Mouse (Mus musculus) 3T3-L1 (cell line): ENCODE results near the gene Snrpa.

Experiments used
- DNase-seq: peaks from one replicate; pipeline ENCODE4 v3.0.0-alpha.2; 2015; ENCODE audit warnings: low read depth, low spot score

The Snrpa gene

DNA sequence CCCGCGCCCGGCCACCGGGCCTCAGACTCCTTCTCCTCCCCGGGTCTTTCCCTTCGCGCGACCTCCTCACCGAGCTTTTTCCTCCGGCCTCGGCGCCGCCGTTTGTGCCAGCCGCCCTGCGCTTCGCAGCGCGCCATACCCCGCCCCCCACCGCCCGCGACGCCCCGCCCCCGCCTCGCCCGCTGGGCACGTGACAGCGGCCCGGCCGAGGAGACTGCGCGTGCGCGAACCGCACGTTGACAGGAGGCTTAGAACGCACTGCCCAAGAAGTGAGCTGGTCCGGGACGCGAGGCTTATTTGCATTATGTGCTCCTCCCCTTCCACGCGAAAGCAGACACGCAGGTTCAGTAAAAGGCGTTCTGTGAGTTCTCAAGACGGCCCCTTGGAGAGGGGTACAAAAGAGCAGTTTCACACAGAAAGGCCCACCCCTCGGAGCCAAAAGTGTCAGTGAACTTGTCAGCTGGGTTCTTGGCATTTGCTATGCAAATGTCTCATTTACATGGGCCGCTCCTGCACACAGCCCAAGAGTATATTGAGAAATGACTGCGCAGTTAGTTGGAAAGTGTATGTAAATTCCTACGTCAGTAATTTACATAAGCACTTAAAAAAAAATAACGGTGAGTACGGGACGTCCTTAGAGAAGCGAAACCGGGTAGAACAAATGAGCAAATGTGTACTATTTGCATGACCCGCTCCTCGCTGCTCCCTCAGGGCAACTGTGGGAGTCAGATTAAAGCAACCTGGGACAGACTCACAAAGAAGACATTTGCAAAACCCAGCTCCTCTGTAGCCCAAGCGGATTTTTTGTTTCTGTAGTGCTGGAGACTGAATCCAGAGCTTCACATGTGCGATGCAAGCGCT lies 29.2 kb downstream of the Snrpa start, which contains the start of gene Egln2:
Gene Egln2 (minus strand): TSS at position 189 of the 861 bp plus-strand sequence.
- peak; percentile 85 for DNase-seq

DNA sequence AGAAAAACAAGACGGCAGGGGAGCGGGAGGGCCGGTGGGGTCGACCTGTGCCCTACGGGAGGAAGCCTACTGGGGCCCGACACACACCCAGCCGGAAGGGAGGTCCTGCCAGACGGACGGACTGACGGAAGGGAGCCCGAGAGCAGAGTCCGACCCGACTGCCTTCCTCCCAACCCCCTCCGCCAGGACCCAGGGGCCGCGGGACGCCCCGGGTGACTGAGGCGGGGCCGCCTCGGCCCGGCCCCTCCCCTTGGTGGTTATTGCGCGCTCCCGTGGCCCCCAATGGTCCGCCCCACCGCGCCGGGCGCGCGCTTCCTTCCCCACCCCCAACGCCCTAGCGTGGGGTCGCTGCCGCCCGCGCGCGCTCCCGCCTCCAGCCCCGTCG lies 29.9 kb downstream of the Snrpa start:
- DNase-seq = peak; percentile 72

DNA sequence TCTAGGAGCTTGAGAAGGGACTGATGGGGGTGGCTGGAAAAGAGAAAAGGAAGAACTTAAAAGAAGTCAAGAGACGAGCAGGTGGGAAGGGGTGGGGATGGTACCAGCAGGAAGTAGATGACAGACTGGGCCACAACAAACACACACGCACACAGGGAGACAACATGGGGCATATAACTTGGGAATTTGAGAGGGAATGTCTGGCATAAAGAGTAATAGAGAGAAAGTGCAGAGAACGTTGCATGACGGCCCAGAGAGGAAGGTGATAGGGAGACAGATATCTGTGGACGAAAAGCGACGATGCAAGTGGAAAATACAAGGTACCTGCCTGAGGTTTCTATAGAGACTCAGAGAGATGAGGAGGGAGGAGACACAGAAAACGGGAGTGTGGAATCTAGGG lies 30.4 kb downstream of the Snrpa start:
- no peak for DNase-seq

DNA sequence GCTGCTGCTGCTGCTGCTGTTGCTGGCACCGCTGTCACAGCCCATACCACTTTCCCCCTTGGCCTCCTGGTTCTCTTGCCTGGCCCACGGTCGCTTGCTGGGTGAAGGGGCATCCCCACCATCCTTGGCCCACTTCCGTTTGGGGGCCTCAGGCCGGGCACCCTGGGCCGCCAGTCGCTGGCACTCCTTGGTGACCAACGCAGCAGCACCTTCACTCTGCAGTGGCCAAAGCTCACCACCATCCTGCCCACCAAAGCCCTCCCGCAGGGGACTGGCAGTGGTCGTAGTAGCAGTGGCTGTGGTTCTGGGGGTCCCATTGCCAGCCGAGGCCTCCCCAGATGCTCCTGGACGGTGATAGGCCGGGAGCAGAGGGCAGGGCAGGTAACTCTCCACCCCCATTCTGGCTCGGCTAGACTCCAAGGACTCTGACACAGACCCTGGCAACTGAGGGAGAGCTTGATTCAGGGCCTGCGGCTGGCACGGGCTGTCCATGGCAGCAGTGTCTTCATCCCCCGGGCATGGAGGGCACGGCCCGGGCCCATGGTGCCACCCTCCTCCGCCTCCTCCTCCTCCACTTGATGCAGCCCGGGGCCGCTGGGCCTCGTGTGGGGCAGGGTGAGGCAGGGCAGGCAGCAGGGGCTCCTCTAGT lies 30.9 kb downstream of the Snrpa start:
- no peak for DNase-seq

DNA sequence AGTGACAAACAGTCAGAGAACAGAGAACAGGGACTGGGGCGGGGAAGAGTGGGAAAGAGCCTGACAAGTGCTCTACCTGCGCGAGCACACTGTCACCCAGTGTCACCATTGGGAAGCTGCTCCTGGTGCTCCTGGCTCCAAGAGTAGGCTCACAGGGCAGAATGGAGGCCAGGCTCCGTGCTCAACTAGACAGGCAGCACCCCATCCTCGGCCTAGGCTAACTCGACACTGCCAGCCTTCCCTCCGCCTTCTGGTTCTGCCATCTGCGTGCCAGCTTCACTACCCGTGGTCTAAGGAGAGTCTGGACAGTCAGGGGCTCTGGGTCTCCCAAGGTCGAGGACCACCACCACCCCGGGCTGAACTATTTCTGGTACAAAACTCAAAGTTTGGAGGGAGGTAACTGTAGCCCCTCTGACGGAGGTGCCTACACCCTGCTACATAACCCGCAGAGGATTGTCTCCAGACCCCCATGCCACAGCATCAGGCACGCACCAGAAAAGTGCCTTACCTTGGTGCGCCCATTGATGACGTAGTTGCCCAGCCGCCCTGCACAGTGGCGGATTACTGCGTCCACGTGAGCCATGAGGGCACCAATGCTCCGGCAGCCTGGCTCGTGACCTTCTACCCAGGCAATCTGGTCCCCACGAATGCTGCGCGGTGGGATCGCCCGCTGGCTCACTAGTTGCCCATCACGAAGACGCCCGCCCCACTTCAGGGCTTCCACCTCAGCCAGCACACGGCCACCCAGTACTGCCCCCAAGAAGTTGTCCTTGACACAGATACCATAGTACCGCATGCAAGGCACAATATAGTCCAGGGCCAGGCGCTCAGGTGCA lies 31.7 kb downstream of the Snrpa start:
- no peak for DNase-seq

DNA sequence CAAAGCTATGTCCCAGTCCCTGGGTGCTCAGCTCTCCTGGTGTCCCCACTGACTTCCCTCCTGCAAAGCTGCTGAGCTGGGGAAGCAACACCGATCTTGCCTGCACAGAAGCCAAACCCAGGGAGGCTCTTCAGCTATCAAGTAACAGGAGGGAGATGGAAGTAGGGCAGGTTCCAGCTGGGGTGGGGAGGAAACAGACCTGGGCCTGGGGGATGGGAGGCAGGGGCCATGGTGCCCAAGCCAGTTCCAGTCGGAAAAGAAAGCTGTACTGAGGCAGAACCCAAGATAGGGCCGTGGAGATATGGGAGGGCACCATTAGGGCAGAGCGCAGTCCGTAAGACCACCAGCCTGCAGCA lies 32.6 kb downstream of the Snrpa start:
- DNase-seq = no peak

DNA sequence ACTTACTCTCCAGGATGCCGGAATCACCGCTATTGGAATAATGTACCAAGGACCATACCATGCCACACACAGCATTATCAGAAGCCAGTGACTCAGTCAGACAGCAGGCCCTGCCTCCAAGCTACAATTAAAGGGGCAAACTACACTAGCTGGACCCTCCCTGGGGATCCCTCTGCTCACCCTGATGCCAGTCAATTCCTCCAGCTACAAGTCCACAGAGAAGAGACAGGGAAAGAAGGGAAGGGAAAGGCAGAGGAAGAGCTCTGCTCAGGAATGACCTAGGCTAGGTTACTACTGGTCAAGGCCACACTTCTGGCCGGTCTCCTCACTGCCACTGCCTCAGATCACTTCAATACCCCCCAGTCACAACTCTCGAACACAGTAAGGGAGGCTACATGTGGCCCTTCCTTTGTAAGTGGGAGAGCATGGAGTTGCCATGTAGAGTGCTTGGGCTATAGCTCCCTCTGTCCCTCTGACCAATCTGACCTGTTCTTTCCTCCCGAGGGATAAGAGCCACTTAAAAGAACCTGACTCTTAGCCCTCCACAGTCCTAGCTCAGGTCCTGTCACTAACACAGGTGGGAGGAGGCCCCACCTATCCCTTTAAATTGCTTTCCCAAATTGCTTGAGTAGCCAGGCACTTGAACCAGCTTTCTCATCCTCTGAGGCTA lies 33.2 kb downstream of the Snrpa start:
- no peak for DNase-seq

DNA sequence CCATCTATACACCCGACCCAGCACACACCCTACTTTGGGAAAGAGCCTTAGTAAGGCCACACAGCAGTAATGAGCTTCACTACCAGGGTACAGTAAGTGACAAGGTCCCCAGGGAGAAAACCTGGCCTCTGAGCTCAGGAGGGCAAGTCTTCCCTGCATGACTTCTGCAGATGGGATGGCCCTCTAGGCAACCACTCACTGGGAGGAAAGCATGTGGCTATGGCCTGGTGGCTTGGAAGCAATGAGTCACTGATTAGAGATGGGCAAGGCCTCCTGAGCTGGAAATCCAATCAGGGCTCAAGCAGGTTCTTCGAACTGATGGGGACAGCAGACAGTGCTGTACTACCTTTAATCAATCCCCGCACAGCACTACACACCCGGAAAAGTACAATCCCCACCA lies 34.3 kb downstream of the Snrpa start:
- peak; percentile 70 for DNase-seq

DNA sequence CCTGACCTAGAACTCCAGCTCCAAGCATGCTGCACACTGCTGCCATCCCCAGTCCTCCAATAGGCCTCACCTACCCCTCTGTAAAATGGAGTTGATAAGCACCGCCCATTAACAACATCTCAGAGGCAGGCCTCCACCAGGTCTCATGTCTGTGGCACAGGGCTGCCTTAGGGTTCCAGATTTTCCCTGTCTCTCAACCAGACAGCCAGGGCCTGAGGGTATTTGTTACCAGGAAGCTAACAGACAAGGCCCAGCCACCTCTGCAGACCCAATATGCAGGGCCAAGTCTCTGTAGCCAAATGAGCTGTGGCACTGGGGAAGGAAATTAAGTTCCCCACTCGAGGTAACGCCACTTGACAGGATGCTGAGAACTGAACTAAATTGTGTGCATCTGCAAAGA lies 35.1 kb downstream of the Snrpa start:
- no peak for DNase-seq

DNA sequence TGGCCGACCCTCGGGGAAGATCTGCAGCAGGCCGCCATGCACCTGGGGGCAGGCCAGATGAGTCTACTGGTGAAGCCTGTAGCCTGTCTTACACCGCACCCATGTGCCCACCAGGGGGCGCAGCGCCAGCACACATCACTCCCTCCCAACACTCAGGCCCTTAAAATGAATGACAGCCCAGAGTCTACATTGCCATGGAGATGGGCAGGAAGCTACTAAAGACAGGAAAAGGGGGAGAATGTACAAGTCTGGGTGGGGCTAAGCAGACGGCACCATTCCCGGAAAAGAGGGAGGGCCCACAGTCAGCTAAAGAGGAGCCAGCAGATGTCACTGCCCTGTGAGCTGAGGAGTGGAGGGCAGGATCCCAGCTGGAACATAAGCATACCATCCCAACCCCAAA lies 36.2 kb downstream of the Snrpa start:
- DNase-seq = peak; percentile 88

DNA sequence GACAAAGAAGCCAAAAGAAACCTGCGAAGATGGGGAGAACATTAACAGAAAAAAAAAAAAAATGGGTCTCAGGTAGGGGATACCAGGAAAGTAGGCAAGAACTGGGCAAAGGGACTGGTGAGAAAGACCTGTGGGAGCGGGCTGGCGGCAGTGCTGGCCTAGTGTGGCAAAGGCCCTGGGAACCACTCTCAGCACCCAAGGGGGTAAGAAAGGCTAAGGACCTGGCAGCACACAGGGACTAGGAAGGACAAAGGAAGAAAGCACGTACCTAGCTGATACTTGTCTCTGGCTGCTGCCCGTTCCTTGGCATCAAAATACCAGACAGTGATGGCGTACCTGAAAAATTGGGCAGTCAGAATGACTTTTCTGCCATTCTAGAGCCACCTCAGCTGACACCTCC lies 36.8 kb downstream of the Snrpa start:
- no peak for DNase-seq

DNA sequence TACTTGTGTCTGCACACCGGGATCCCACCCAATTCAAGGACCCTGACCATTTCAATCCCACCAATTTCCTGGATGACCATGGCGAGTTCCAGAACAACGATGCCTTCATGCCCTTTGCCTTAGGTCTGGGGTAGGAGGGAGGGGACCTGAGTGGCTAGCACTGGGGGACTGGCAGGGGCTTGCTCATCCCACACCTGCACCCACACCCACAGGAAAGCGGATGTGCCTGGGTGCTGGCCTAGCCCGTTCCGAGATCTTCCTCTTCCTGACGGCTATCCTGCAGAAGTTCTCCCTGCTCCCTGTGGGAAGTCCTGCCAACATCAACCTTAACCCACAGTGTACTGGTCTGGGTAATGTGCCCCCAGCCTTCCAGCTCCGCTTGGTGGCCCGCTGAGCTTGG lies 37.9 kb downstream of the Snrpa start:
- no peak for DNase-seq

DNA sequence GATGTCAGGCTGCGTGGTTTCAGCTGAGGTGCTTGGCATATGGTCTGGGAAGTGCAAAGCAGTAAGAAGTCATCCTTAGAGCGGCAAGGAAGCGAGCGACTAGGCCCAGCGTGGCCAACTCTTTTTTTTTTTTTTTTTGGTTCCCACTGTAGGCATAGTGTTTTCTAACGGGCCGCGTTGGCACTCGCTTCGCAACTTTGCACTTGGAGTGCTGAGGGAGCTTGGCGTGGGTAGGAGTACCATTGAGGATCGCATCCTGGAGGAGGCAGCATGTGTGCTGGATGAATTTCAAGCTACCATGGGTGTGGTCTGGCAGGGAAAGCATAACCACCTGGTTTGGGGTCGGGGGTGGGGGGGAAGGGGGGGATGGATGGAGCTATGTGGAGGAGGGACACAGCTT lies 40.1 kb downstream of the Snrpa start:
- no peak for DNase-seq

DNA sequence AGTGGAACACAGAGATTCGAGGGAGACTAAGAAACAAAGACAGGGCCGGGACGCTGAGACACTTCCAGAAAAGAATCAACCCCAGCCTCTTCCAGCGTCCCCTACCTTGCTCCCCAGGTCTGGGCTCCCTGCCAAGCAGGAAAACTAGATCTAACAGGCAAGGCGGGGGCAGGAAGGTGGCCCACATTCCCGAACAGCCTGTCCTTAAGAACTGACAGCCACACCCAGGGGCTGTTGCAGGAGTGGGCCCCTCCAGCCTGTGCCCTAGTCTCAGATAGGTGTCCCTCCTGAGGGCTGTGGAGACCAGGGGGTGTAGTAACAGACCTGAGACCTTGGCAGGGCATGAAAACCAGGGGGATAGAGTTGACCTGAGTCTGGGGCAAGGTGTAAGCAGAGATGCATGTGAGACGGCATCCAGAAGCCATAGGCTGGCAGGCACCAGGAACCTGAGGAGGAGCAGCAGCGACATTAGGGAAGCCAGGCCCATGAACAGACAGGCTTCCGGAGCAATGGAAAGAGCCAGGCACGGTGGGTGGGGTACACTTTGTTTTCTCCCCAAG lies 42.8 kb downstream of the Snrpa start, which contains the start of gene Cyp2t4:
Gene Cyp2t4 (plus strand): TSS at position 510 of the 560 bp plus-strand sequence.
- DNase-seq = no peak
